Mouse (Mus musculus) olfactory bulb, adult 2 months (tissue): ENCODE data around the gene Mlx.

ENCODE experiments used
- CTCF ChIP-seq: fragments of 200-500 bp; IDR thresholded peaks from 2 replicates; pipeline ENCODE4 v1.5.1; 2012; ENCODE audit warnings: low read depth, mild to moderate bottlenecking, low read length, moderate library complexity; ENCODE audit not compliant: insufficient read depth
- POLR2A ChIP-seq: fragments of 200-500 bp; IDR thresholded peaks from 2 replicates; pipeline ENCODE4 v1.6.1; 2012; ENCODE audit warnings: mild to moderate bottlenecking, low read depth, low read length, moderate library complexity; ENCODE audit not compliant: insufficient read depth

DNA sequence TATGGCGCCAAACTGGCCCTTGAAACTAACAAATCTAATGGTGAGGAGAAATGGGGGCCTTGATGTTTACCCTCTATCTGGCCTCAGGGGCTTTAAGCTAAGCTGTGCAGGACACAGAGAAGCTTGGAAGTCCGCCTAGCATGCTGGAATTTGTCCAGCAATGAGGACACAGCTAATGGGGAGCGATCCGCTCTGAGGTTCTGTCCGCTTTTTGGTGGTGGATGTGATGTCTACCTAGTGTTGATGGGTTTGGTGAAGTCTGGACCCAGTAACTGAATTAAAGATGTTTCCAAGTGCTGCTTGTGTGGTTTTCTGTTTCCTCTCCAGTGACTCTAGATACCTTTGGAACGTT lies 778 bp upstream of the Mlx start:
- TF ChIP-seq CTCF (no peak), POLR2A (no peak)
